Mouse (Mus musculus): ENCODE results near the gene Vmn2r13.

- no peak for TF ChIP-seq CTCF (IDR thresholded peaks at IDR 0.05; ENCODE audit: low read depth)
- TF ChIP-seq EP300 (IDR thresholded peaks at IDR 0.05; ENCODE audit: low read depth), result no peak
These were observed 32.6 kb upstream of the Vmn2r13 start, which contains the start of gene Vmn2r14 for GRCm38 (mm10) chr5:109224608-109225007.
